Mouse (Mus musculus) heart, embryonic 12.5 days (tissue): ENCODE measurements around the gene Snrpd3. TPM values are rescaled to one million over a fixed set of nuclear protein-coding genes. Genes with fewer than 3 reads are reported as not detected.
"Not testable (repeated sequence)": the region's sequence is repeated elsewhere in the genome, so short reads cannot be mapped to it uniquely, and the experiment has no call there.

ENCODE experiments used
- ATAC-seq: fragments of 200-750 bp; cut with Nextera tagmentation; 2 replicates; pipeline ENCODE4 v1.8.0; 2017; ENCODE audit warnings: moderate TSS enrichment, moderate library complexity; ENCODE audit not compliant: insufficient number of reproducible peaks, low FRiP score
- H3K27ac ChIP-seq: fragments of 300-500 bp; sonication (generic); 2 replicates; pipeline ENCODE4 v1.5.1; 2016; ENCODE audit warnings: mild to moderate bottlenecking, moderate library complexity; ENCODE audit not compliant: poor library complexity, severe bottlenecking
- H3K27me3 ChIP-seq: fragments of 300-500 bp; sonication (generic); replicated peaks from 2 replicates; pipeline ENCODE4 v1.6.1; 2016; ENCODE audit warnings: mild to moderate bottlenecking, moderate library complexity
- H3K36me3 ChIP-seq: fragments of 300-500 bp; sonication (generic); 2 replicates; pipeline ENCODE4 v1.6.1; 2016; ENCODE audit warnings: mild to moderate bottlenecking, moderate library complexity
- H3K4me1 ChIP-seq: fragments of 300-500 bp; sonication (generic); replicated peaks from 2 replicates; pipeline ENCODE4 v1.6.1; 2016; ENCODE audit warnings: mild to moderate bottlenecking
- H3K4me2 ChIP-seq: fragments of 300-500 bp; sonication (generic); 2 replicates; pipeline ENCODE4 v1.6.1; 2016; ENCODE audit warnings: mild to moderate bottlenecking, moderate library complexity
- H3K4me3 ChIP-seq: fragments of 300-500 bp; sonication (generic); 2 replicates; pipeline ENCODE4 v1.5.1; 2016; ENCODE audit warnings: mild to moderate bottlenecking
- H3K9ac ChIP-seq: fragments of 300-500 bp; sonication (generic); 2 replicates; pipeline ENCODE4 v1.6.1; 2016; ENCODE audit warnings: mild to moderate bottlenecking, moderate library complexity
- H3K9me3 ChIP-seq: fragments of 300-500 bp; sonication (generic); replicated peaks from 2 replicates; pipeline ENCODE4 v1.6.1; 2016; ENCODE audit warnings: mild to moderate bottlenecking, moderate library complexity
- WGBS: fragments of 180-500 bp; shearing (Covaris S2); methylation state at CpG from one replicate; pipeline ENCODE4 v1.1.7; 2016; 5-methylcytosine and 5-hydroxymethylcytosine counted together
- polyA plus RNA-seq: library from polyadenylated mRNA; unstranded; fragments of >200 nt; fragmentation: Nextera tagmentation; extraction: Ambion mirVana; gene quantifications from 2 replicates; pipeline ENCODE4 v1.2.1, GENCODE M21; 2016

Snrpd3 gene
- 105 and 106 TPM in 2 replicates for polyA plus RNA-seq

DNA sequence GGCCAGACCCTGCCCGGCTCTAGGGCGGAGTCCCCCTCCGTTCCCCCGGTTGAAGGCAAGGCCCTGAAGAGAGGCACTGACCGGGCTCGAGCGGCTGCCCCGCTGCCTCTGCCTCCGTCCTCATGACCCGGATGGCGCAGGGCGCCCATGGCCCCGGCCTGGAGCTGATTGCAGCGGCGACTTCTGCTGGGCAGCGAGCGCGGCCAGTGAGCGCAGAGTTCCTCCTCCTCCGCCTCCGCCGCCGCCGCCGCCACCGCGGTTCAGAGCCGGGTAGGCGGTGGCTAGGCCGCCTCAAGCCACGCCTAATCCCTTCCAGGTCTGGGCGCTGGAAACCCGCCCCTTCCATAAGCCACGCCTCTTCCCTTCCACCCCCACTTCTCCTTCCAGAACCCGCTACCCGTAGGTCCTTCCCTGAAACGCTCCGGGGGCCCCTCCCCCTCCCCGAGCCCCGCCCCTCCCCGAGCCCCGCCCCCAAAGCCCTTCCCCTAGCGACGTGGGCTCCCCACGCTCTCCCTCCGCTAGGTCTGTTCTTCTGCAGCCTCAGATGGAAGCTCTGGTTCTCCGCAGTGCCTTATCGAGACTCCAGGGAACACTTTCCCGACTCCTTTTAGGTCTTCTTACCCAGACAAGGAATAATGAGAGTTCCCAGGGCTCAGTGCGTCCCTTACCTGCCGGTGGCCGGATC, at the start of gene Snrpd3:
Gene Snrpd3, plus strand, starts transcription at position 479 of the 685 bp plus-strand sequence.
- H3K27ac ChIP-seq, result peak within 1 kb of the TSS; percentile 98
- peaks cover 51% of the 10 kb centered on the region for H3K4me1 ChIP-seq
- H3K36me3 ChIP-seq, result peaks cover 34% of the 10 kb centered on the region
- peak within 1 kb of the TSS; percentile 94 for H3K9ac ChIP-seq
- no peaks in the 10 kb centered on the region for H3K27me3 ChIP-seq
- WGBS, result under 1% methylated on average over 39 of the region's 52 CpGs
- H3K9me3 ChIP-seq, result no peaks in the 10 kb centered on the region
- peak; percentile 98 for ATAC-seq
- peak within 1 kb of the TSS; percentile 87 for H3K4me3 ChIP-seq
- H3K4me2 ChIP-seq, result peak within 1 kb of the TSS; percentile 89

GRCm38 (mm10) chr10:75473411-75473810, 43.9 kb upstream of the Snrpd3 start:
- H3K9ac ChIP-seq, result no peak overlapping the region
- 72% methylated on average over 8 of the region's 8 CpGs for WGBS
- H3K27me3 ChIP-seq, result no peaks in the 10 kb centered on the region
- ATAC-seq, result no peak
- H3K4me2 ChIP-seq, result no peak overlapping the region
- H3K27ac ChIP-seq, result no peak overlapping the region
- no peaks in the 10 kb centered on the region for H3K9me3 ChIP-seq
- H3K4me1 ChIP-seq, result peaks cover 8% of the 10 kb centered on the region; the same call in 1 of the 2 replicates
- no peak overlapping the region for H3K4me3 ChIP-seq
- H3K36me3 ChIP-seq, result no peaks in the 10 kb centered on the region

GRCm38 (mm10) chr10:75474571-75474970, 42.8 kb upstream of the Snrpd3 start:
- H3K9ac ChIP-seq, result no peak overlapping the region

DNA sequence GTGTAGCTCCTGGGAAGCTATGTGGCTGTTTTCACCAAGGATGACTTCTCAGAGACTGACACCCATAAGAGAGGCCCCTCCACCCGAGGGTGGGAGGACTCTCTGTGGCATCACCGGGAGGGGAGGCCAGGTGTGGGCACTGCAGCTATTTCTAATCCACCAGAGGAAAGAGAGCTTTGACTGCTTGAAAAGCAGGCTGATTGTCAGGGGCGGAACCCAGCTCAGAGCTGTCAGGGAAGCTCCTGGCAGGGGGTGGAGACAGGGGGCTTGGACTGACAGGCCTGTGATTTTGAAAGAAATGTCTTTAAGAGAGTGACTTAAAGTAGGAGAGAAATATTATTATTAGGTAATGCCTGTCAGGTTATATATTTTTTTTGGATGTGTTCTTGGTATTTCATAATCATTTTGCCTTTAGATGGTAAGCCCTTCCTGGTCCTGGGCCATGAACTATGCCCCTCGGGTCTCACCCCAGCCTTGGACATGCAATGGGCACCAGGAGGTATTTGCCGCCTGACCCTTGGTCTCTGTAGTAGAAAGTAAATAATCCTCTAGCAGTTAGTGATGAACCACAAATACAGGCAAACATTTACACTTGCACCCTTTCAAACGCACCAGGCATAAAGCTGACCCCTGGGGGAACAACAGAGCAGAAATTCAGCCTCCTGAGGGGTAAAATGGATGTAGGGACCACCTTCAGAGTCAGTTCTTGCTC, 42.1 kb upstream of the Snrpd3 start:
- not testable (repeated sequence) for H3K27ac ChIP-seq, H3K4me1 ChIP-seq, H3K27me3 ChIP-seq, H3K4me3 ChIP-seq, ATAC-seq, H3K36me3 ChIP-seq, H3K9ac ChIP-seq, H3K9me3 ChIP-seq, H3K4me2 ChIP-seq
- whole genome bisulfite sequencing, result 36% methylated on average over 5 of the region's 6 CpGs

More at GRCm38 (mm10) chr10:75474571-75474970, 42.8 kb upstream of the Snrpd3 start:
- no peak overlapping the region for H3K4me2 ChIP-seq
- H3K36me3 ChIP-seq, result no peaks in the 10 kb centered on the region
- H3K27ac ChIP-seq, result no peak overlapping the region
- WGBS, result 35% methylated on average over 5 of the region's 5 CpGs
- H3K27me3 ChIP-seq, result no peaks in the 10 kb centered on the region
- peaks cover 8% of the 10 kb centered on the region; the same call in 1 of the 2 replicates for H3K4me1 ChIP-seq
- H3K4me3 ChIP-seq, result no peak overlapping the region
- no peak for ATAC-seq
- no peaks in the 10 kb centered on the region for H3K9me3 ChIP-seq

DNA sequence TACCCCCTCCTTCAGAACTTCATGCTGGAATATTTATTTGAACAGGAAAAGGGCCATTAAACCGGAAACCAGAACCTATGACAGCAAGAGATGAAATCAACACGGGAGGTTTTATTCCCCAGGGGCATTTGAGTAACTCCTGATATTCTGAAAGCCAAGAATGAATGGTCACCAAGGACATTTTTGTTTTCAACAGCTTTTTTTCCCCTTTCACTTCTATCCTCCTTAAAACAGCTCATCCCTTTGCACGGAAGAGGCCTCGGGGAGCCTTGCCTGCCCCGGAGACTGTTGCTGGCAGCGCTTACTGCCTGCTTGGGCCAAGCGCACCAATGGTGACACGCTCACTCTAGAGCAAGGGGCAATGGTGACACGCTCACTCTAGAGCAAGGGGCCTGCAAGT, 40.3 kb upstream of the Snrpd3 start:
- no peak for ATAC-seq

DNA sequence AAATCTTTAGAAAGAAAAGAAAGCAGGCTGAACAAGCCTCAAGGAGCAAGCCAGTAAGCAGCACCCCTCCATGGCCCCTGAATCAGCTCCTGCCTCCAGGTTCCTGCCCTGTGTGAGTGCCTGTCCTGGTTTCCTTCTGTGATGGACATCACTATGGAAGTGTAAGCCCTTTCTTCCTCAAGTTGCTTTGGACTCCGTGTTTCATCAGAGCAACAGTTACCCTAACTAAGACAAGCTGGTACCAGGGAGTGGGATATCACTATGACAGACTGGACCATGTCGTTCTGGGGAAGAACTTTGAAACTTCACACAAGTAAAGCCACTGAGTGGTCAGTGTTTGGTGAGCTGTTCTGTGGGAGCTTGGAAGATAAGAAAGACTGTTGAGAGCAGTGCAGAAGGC, 37.4 kb upstream of the Snrpd3 start:
- no peak for ATAC-seq
- no peaks in the 10 kb centered on the region for H3K36me3 ChIP-seq
- no peak overlapping the region for H3K27ac ChIP-seq
- H3K4me3 ChIP-seq, result no peak overlapping the region
- H3K4me2 ChIP-seq, result no peak overlapping the region
- WGBS, result 79% methylated on average over 2 of the region's 2 CpGs
- H3K9ac ChIP-seq, result no peak overlapping the region
- no peaks in the 10 kb centered on the region for H3K27me3 ChIP-seq
- H3K9me3 ChIP-seq, result no peaks in the 10 kb centered on the region
- 0 out of 2 replicates have a peak, but pooled peaks cover 4% of the 10 kb centered on the region for H3K4me1 ChIP-seq

More for the DNA sequence above, 40.3 kb upstream of the Snrpd3 start:
- Histone ChIP-seq H3K9ac (no peak overlapping the region), H3K27ac (no peak overlapping the region), H3K4me1 (peaks cover 8% of the 10 kb centered on the region; the same call in 1 of the 2 replicates), H3K9me3 (no peaks in the 10 kb centered on the region), H3K36me3 (no peaks in the 10 kb centered on the region), H3K4me2 (no peak overlapping the region), H3K27me3 (no peaks in the 10 kb centered on the region), H3K4me3 (no peak overlapping the region)
- WGBS, result 79% methylated on average over 9 of the region's 9 CpGs

GRCm38 (mm10) chr10:75481703-75482102, 35.6 kb upstream of the Snrpd3 start:
- ATAC-seq, result no peak
- H3K4me2 ChIP-seq, result no peak overlapping the region
- no peaks in the 10 kb centered on the region for H3K27me3 ChIP-seq
- 0 out of 2 replicates have a peak, but pooled peaks cover 2% of the 10 kb centered on the region for H3K4me1 ChIP-seq
- WGBS, result 48% methylated on average over 4 of the region's 4 CpGs
- H3K9me3 ChIP-seq, result no peaks in the 10 kb centered on the region
- no peak overlapping the region for H3K9ac ChIP-seq
- no peak overlapping the region for H3K4me3 ChIP-seq
- H3K27ac ChIP-seq, result no peak overlapping the region
- H3K36me3 ChIP-seq, result no peaks in the 10 kb centered on the region

DNA sequence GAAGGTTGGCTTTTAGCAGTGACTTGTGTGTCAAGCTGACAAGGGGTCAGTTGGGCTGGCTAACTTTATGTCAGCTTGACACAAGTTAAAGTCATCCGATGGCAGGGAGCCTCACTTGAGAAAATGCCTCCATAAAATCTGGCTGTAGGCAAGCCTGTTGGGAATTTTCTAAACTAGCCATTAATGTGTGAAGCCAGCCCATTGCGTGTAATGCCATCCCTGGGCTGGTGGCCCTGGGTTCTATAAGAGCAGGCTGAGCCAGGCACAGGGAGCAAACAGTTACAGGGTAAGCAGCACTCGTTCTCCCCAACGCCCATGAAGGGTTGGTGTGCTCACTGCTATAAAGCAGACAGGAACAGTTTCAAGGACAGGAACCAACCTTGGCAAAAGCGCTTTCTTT, 35.1 kb upstream of the Snrpd3 start:
- WGBS, result 80% methylated on average over 5 of the region's 5 CpGs
- no peaks in the 10 kb centered on the region for H3K36me3 ChIP-seq

GRCm38 (mm10) chr10:75482919-75483483, 34.4 kb upstream of the Snrpd3 start:
- 85% methylated on average over 11 of the region's 11 CpGs for WGBS
- H3K9me3 ChIP-seq, result no peaks in the 10 kb centered on the region
- H3K4me2 ChIP-seq, result no peak overlapping the region
- no peak overlapping the region for H3K9ac ChIP-seq
- no peaks in the 10 kb centered on the region for H3K27me3 ChIP-seq
- H3K4me3 ChIP-seq, result no peak overlapping the region
- ATAC-seq, result no peak
- H3K36me3 ChIP-seq, result no peaks in the 10 kb centered on the region
- no peak overlapping the region for H3K27ac ChIP-seq
- H3K4me1 ChIP-seq, result 0 out of 2 replicates have a peak, but pooled peaks cover 2% of the 10 kb centered on the region

More for the DNA sequence above, 35.1 kb upstream of the Snrpd3 start:
- Histone ChIP-seq H3K9me3 (no peaks in the 10 kb centered on the region), H3K4me1 (0 out of 2 replicates have a peak, but pooled peaks cover 2% of the 10 kb centered on the region), H3K27me3 (no peaks in the 10 kb centered on the region), H3K4me3 (no peak overlapping the region), H3K27ac (no peak overlapping the region), H3K4me2 (no peak overlapping the region), H3K9ac (no peak overlapping the region)
- ATAC-seq, result no peak

DNA sequence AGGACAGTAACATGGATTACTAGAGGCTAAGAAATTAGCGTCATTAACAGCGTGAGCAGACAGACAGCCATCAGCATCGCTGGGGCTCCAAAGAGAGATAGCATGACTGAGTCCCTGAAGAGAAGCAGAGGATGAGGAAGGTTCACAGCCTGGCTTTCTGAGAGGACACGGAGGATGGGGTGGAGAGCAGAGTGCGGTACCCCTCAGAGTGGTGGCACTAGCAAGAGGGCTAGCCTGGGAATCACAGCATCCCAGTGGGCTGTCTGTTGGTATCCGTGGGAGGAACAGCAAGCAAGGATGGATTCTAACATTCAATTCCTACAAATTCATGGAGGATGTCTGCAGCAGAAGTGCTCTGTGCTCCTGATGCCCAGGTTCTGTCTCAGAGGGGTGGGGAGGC, 33.3 kb upstream of the Snrpd3 start:
- Histone ChIP-seq H3K4me2 (no peak overlapping the region), H3K36me3 (no peaks in the 10 kb centered on the region), H3K4me1 (0 out of 2 replicates have a peak, but pooled peaks cover 2% of the 10 kb centered on the region), H3K27ac (no peak overlapping the region), H3K27me3 (no peaks in the 10 kb centered on the region), H3K9me3 (no peaks in the 10 kb centered on the region), H3K4me3 (no peak overlapping the region), H3K9ac (no peak overlapping the region)
- 83% methylated on average over 6 of the region's 6 CpGs for WGBS
- no peak for ATAC-seq

GRCm38 (mm10) chr10:75484767-75485166, 32.6 kb upstream of the Snrpd3 start:
- Histone ChIP-seq H3K4me1 (0 out of 2 replicates have a peak, but pooled peaks cover 8% of the 10 kb centered on the region), H3K36me3 (no peaks in the 10 kb centered on the region), H3K27me3 (no peaks in the 10 kb centered on the region), H3K4me2 (no peak overlapping the region), H3K4me3 (no peak overlapping the region), H3K9ac (no peak overlapping the region), H3K9me3 (no peaks in the 10 kb centered on the region), H3K27ac (no peak overlapping the region)
- 59% methylated on average over 6 of the region's 6 CpGs for WGBS
- ATAC-seq, result no peak
